Mouse (Mus musculus) heart, adult 2 months (tissue): ENCODE data around the gene Endov. TPM values are rescaled to one million over a fixed set of nuclear protein-coding genes. Genes with fewer than 3 reads are reported as not detected.

ENCODE experiments used
- DNase-seq, 2 experiments: peaks; one replicate each; pipeline ENCODE4 v3.0.0; 2021
- H3K27ac ChIP-seq: fragments of 200-600 bp; 2 replicates; pipeline ENCODE4 v1.8.1; 2022
- H3K27me3 ChIP-seq: fragments of 200-500 bp; 2 replicates; pipeline ENCODE4 v1.6.1; 2012; ENCODE audit warnings: mild to moderate bottlenecking, low read length, inconsistent platforms, mixed read lengths; ENCODE audit not compliant: control insufficient read depth, insufficient read depth
- H3K36me3 ChIP-seq: fragments of 200-500 bp; 2 replicates; pipeline ENCODE4 v1.6.1; 2012; ENCODE audit warnings: low read length, inconsistent platforms; ENCODE audit not compliant: control insufficient read depth, insufficient read depth
- H3K4me1 ChIP-seq: fragments of 200-500 bp; 2 replicates; pipeline ENCODE4 v1.6.1; 2011; ENCODE audit warnings: low read length; ENCODE audit not compliant: control insufficient read depth, insufficient read depth
- H3K4me3 ChIP-seq: fragments of 200-600 bp; 2 replicates; pipeline ENCODE4 v1.8.1; 2022
- H3K79me2 ChIP-seq: fragments of 200-500 bp; replicated peaks from 2 replicates; pipeline ENCODE4 v1.6.1; 2012; ENCODE audit warnings: mild to moderate bottlenecking, inconsistent platforms, low read length, moderate library complexity, mixed read lengths; ENCODE audit not compliant: control insufficient read depth, insufficient read depth
- H3K9ac ChIP-seq: fragments of 200-500 bp; 2 replicates; pipeline ENCODE4 v1.6.1; 2012; ENCODE audit warnings: low read depth, mild to moderate bottlenecking, control low read depth, inconsistent platforms, low read length, mixed read lengths
- CTCF ChIP-seq: fragments of 200-600 bp; IDR thresholded peaks from 2 replicates; pipeline ENCODE4 v1.8.1; 2022; ENCODE audit warnings: antibody characterized with exemption, mild to moderate bottlenecking, moderate library complexity
- EP300 ChIP-seq: fragments of 200-500 bp; IDR thresholded peaks from 2 replicates; pipeline ENCODE4 v1.6.1; 2011; ENCODE audit warnings: low read depth, low read length, control low read depth; ENCODE audit not compliant: insufficient read depth
- POLR2A ChIP-seq: fragments of 200-500 bp; IDR thresholded peaks from 2 replicates; pipeline ENCODE4 v1.6.1; 2011; ENCODE audit warnings: mild to moderate bottlenecking, low read depth, low read length, control low read depth; ENCODE audit not compliant: insufficient read depth
- WGBS: fragments of 180-500 bp; shearing (Covaris S2); methylation state at CpG from one replicate; pipeline ENCODE4 v1.1.7; 2018; 5-methylcytosine and 5-hydroxymethylcytosine counted together
- intact Hi-C: fragments of 180-260 bp; cut with DNase I; formaldehyde crosslinking; loops from one replicate; pipeline ENCODE4 v1.15.1; 2025
- polyA plus RNA-seq: library from polyadenylated mRNA; depleted of rRNA; stranded (reverse); fragments of >200 nt; gene quantifications from 2 replicates; pipeline ENCODE4 v1.2.3, GENCODE M21; 2012
- total RNA-seq, 2 experiments: library from RNA; stranded (reverse); gene quantifications; 2 replicates each; pipeline ENCODE4 v1.2.3; 2021

The Endov gene
- total and polyA plus RNA-seq, 3 experiments, result 6.9 to 7.3 (median 6.9) TPM

- H3K27me3 ChIP-seq, result peaks cover 16% of the 10 kb centered on the region
- no peaks in the 10 kb centered on the region for H3K36me3 ChIP-seq
- no peak for TF ChIP-seq CTCF
- no peak for TF ChIP-seq POLR2A
- TF ChIP-seq EP300, result no peak
- no peak overlapping the region for H3K9ac ChIP-seq
- H3K27ac ChIP-seq, result no peak overlapping the region
- intact Hi-C loops, result no loop called here
- no peak for DNase-seq
- H3K4me3 ChIP-seq, result no peak overlapping the region
- WGBS, result 59% methylated on average over 5 of the region's 5 CpGs
- no peaks in the 10 kb centered on the region for H3K79me2 ChIP-seq
- H3K4me1 ChIP-seq, result peaks cover 4% of the 10 kb centered on the region
These were observed 51.7 kb downstream of the Endov start for GRCm38 (mm10) chr11:119542886-119543285.

DNA sequence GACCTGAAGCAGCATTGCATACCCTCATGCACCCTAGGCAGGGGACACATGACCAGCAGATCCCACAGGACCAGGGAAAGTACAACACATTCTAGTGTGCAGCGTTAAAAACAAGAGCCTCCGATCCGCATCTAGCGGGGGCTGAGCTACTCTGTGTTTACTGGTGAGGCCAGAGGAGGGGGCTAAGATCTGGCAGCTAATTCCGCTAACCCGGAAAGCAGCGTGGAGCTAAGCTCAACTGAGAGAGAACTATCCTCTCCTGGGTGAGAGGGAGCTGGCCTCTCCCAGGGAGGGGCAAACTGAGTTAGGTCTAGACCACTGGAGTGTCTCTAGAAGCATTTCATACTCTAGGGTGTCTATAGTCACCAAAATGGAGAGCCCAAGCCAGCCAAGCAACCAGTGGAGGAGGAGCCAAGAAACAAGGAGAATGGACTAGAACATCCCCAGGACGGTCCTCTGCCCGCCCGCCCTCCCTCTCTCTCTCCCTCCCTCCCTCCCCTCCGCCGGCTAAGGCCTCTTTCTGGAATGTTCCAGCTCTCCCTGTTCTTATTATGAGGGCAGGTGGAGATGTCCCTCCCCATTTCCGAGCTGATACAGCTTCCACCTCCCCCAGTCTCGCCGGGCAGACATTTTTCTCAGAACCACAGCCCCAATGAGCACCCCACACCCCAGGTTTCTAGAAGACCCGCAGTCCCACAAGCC lies 52.8 kb downstream of the Endov start:
- WGBS, result 56% methylated on average over 16 of the region's 16 CpGs
- TF ChIP-seq EP300 (no peak), CTCF (no peak), POLR2A (no peak)
- peaks cover 21% of the 10 kb centered on the region for H3K27me3 ChIP-seq

GRCm38 (mm10) chr11:119544518-119545105 lies 53.5 kb downstream of the Endov start:
- TF ChIP-seq CTCF (no peak), POLR2A (no peak)
- H3K4me1 ChIP-seq, result peaks cover 4% of the 10 kb centered on the region
- H3K27ac ChIP-seq, result no peak overlapping the region
- WGBS, result 80% methylated on average over 15 of the region's 15 CpGs
- intact Hi-C loops, result no loop called here
- H3K36me3 ChIP-seq, result no peaks in the 10 kb centered on the region
- H3K4me3 ChIP-seq, result no peak overlapping the region
- no peak overlapping the region for H3K9ac ChIP-seq
- H3K79me2 ChIP-seq, result no peaks in the 10 kb centered on the region
- no peak for DNase-seq
- H3K27me3 ChIP-seq, result peaks cover 28% of the 10 kb centered on the region

More for the DNA sequence above, 52.8 kb downstream of the Endov start:
- Histone ChIP-seq H3K4me3 (no peak overlapping the region), H3K4me1 (peaks cover 4% of the 10 kb centered on the region), H3K36me3 (no peaks in the 10 kb centered on the region), H3K79me2 (no peaks in the 10 kb centered on the region), H3K9ac (no peak overlapping the region), H3K27ac (no peak overlapping the region)
- intact Hi-C loops, result no loop called here
- no peak for DNase-seq

- Histone ChIP-seq H3K4me1 (peaks cover 4% of the 10 kb centered on the region), H3K27me3 (peaks cover 31% of the 10 kb centered on the region), H3K79me2 (no peaks in the 10 kb centered on the region), H3K9ac (no peak overlapping the region), H3K4me3 (no peak overlapping the region), H3K27ac (no peak overlapping the region), H3K36me3 (no peaks in the 10 kb centered on the region)
- no peak for DNase-seq
- intact Hi-C loops, result no loop called here
- WGBS, result 47% methylated on average over 3 of the region's 3 CpGs
- TF ChIP-seq CTCF (no peak), POLR2A (no peak)
These were observed 54.1 kb downstream of the Endov start for GRCm38 (mm10) chr11:119545281-119545680.

- H3K4me3 ChIP-seq, result no peak overlapping the region; the same call in 1 of the 2 replicates
- no peak for TF ChIP-seq POLR2A
- TF ChIP-seq CTCF, result peak; percentile 32
- no peak overlapping the region for H3K9ac ChIP-seq
- peaks cover 31% of the 10 kb centered on the region for H3K27me3 ChIP-seq
- DNase-seq, result no peak
- no peak overlapping the region for H3K27ac ChIP-seq
- intact Hi-C loops, result no loop called here
- H3K36me3 ChIP-seq, result no peaks in the 10 kb centered on the region
- no peaks in the 10 kb centered on the region for H3K79me2 ChIP-seq
- 6% methylated on average over 10 of the region's 10 CpGs for WGBS
- peaks cover 4% of the 10 kb centered on the region for H3K4me1 ChIP-seq
These were observed 54.8 kb downstream of the Endov start for GRCm38 (mm10) chr11:119545741-119546495.
